In the genomic region with DNA sequence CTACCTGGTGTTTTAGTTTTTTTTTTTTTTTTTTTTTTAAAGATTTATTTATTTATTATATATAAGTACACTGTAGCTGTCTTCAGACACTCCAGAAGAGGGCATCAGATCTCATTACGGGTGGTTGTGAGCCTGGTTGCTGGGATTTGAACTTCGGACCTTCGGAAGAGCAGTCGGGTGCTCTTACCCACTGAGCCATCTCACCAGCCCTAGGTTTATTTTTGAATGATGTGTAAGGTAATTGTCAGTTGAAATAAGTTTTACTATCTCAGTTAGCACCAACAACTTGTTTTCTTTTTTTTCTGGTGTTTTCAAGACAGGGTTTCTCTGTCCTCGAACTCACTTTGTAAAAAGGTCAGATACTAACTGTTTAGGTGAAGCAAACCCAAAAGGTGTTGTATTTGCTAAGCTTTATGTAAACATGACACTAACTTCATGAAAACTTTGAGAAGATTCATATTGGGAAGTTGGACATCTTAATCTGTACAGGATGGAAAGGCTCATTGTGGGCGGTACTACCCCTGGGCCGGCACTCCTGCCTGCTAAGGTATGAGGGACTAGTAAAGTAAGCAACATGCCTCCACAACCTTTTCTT, we compare ENCODE assay signal across 7 mouse cellular contexts. TPM values are rescaled to one million over a fixed set of nuclear protein-coding genes. Genes with fewer than 3 reads are reported as not detected.
DNase-seq lines count a peak whose midpoint lies in the region; ATAC-seq and TF ChIP-seq lines count a peak whose summit lies in the region.

No protein-coding gene starts in this region.

- peaks cover 10% of the 10 kb centered on the region for H3K4me1 ChIP-seq in heart, embryonic 13.5 days
- peaks cover 3% of the 10 kb centered on the region; the same call in 1 of the 2 replicates for H3K4me1 ChIP-seq in limb, embryonic 12.5 days (replicated peaks)
- H3K4me1 ChIP-seq in midbrain, postnatal 0 days (ENCODE audit: insufficient read depth, low read length): no peaks in the 10 kb centered on the region

- H3K27ac ChIP-seq in heart, embryonic 13.5 days (replicated peaks): peak overlapping the region; percentile 52
- H3K27ac ChIP-seq in limb, embryonic 12.5 days: peak overlapping the region; percentile 8; the same call in 1 of the 2 replicates
- no peak overlapping the region for H3K27ac ChIP-seq in midbrain, postnatal 0 days (ENCODE audit: low read depth, low read length)

- H3K4me3 ChIP-seq in heart, embryonic 13.5 days: no peak overlapping the region
- H3K4me3 ChIP-seq in limb, embryonic 12.5 days (replicated peaks): no peak overlapping the region
- H3K4me3 ChIP-seq in midbrain, postnatal 0 days (ENCODE audit: low read depth, low read length): no peak overlapping the region

- 5% methylated on average over 7 of the region's 7 CpGs for WGBS in heart, embryonic 13.5 days
- 9% methylated on average over 7 of the region's 7 CpGs for WGBS in limb, embryonic 12.5 days
- WGBS in midbrain, postnatal 0 days: 11% methylated on average over 7 of the region's 7 CpGs

- peak overlapping the region; percentile 87; the same call in 1 of the 2 replicates for H3K4me2 ChIP-seq in heart, embryonic 13.5 days
- no peak overlapping the region for H3K4me2 ChIP-seq in limb, embryonic 12.5 days
- no peak overlapping the region for H3K4me2 ChIP-seq in midbrain, postnatal 0 days (ENCODE audit: low read depth, low read length, poor library complexity, severe bottlenecking)

- ATAC-seq in heart, embryonic 13.5 days (ENCODE audit: extremely low read depth, insufficient number of reproducible peaks, low FRiP score, low TSS enrichment): no peak
- ATAC-seq in limb, embryonic 12.5 days (ENCODE audit: insufficient number of reproducible peaks, insufficient read depth, low FRiP score, low TSS enrichment, low read depth): peak; percentile 73
- ATAC-seq in midbrain, postnatal 0 days (ENCODE audit: low FRiP score): peak; percentile 62

- H3K9me3 ChIP-seq in heart, embryonic 13.5 days: no peaks in the 10 kb centered on the region
- H3K9me3 ChIP-seq in limb, embryonic 12.5 days: no peaks in the 10 kb centered on the region
- no peaks in the 10 kb centered on the region for H3K9me3 ChIP-seq in midbrain, postnatal 0 days (ENCODE audit: low read length)

- DNase-seq in left cerebral cortex, postnatal 25 days (ENCODE audit: low spot score in 2 of 2): peak; percentile 15 to 46
- no peak for DNase-seq in left cerebral cortex, postnatal 36 days (ENCODE audit: low spot score in 2 of 2)
- DNase-seq in c-Kit-negative CD71-positive TER-119-positive erythroid progenitor cells, embryonic 14.5 days (ENCODE audit: low read depth, low spot score): peak; percentile 25
- DNase-seq in midbrain, postnatal 0 days (ENCODE audit: low spot score): no peak
- DNase-seq in gastrocnemius, postnatal 36 days: no peak

- no peaks in the 10 kb centered on the region for H3K27me3 ChIP-seq in heart, embryonic 13.5 days (replicated peaks)
- H3K27me3 ChIP-seq in limb, embryonic 12.5 days: no peaks in the 10 kb centered on the region
- no peaks in the 10 kb centered on the region for H3K27me3 ChIP-seq in midbrain, postnatal 0 days (ENCODE audit: insufficient read depth, low read length)

- H3K9ac ChIP-seq in heart, embryonic 13.5 days: no peak overlapping the region
- H3K9ac ChIP-seq in limb, embryonic 12.5 days (replicated peaks): no peak overlapping the region
- H3K9ac ChIP-seq in midbrain, postnatal 0 days (replicated peaks; ENCODE audit: low read length, poor library complexity, severe bottlenecking): no peak overlapping the region

- peaks cover 7% of the 10 kb centered on the region for H3K36me3 ChIP-seq in heart, embryonic 13.5 days
- H3K36me3 ChIP-seq in limb, embryonic 12.5 days: peaks cover 10% of the 10 kb centered on the region; the same call in 1 of the 2 replicates
- H3K36me3 ChIP-seq in midbrain, postnatal 0 days (ENCODE audit: insufficient read depth, low read length): peaks cover 6% of the 10 kb centered on the region; the same call in 1 of the 2 replicates

- TF ChIP-seq CTCF in midbrain, postnatal 0 days (IDR thresholded peaks at IDR 0.05): 0 out of 2 replicates have a peak, but pooled peaks have one; percentile 32

- intact Hi-C loops in left cerebral cortex, postnatal 25 days (cut with DNase I): loop anchor here (10.0 kb wide), 1 partner anchor 48 kb away; no protein-coding TSS in a partner anchor
- intact Hi-C loops in left cerebral cortex, postnatal 36 days (cut with DNase I): loop anchor here (10.0 kb wide), 1 partner anchor 48 kb away; no protein-coding TSS in a partner anchor
- intact Hi-C loops in gastrocnemius, postnatal 36 days (cut with DNase I): loop anchor here (5.0 kb wide), 1 partner anchor 45 kb away; no protein-coding TSS in a partner anchor

RNA-seq across cellular contexts. Expression of gene Eapp, which starts 1.4 kb away (rescaled TPM):
- total RNA-seq in left cerebral cortex, postnatal 25 days (2021): 10 to 100 TPM; 37.0 to 41.3 TPM
- 10 to 100 TPM; 37.9 to 41.0 TPM for total RNA-seq in left cerebral cortex, postnatal 36 days (2021)
- polyA plus RNA-seq in heart, embryonic 13.5 days (2015; fragmentation: Nextera tagmentation; extraction: Ambion mirVana): 45.5 and 49.4 TPM in 2 replicates
- 63.0 and 73.3 TPM in 2 replicates for polyA plus RNA-seq in limb, embryonic 12.5 days (2016; fragmentation: Nextera tagmentation; extraction: Ambion mirVana)
- 24.3 and 32.9 TPM in 2 replicates for total RNA-seq in midbrain, postnatal 0 days (2014; rRNA removed)
- 89.8 and 104 TPM in 2 replicates for polyA plus RNA-seq in midbrain, postnatal 0 days (2015; fragmentation: Nextera tagmentation; extraction: Ambion mirVana)
- 10 to 100 TPM; 16.7 to 20.3 TPM for total RNA-seq in gastrocnemius, postnatal 36 days (2021)

RNA-seq across cellular contexts. Expression of gene Sptssa, which starts 40.7 kb away (rescaled TPM):
- total RNA-seq in left cerebral cortex, postnatal 25 days (2021): 10 to 100 TPM; 24.8 to 25.5 TPM
- total RNA-seq in left cerebral cortex, postnatal 36 days (2021): 10 to 100 TPM; 20.2 to 22.8 TPM
- polyA plus RNA-seq in heart, embryonic 13.5 days (2015; fragmentation: Nextera tagmentation; extraction: Ambion mirVana): 125 and 133 TPM in 2 replicates
- polyA plus RNA-seq in limb, embryonic 12.5 days (2016; fragmentation: Nextera tagmentation; extraction: Ambion mirVana): 200 and 201 TPM in 2 replicates
- total RNA-seq in midbrain, postnatal 0 days (2014; rRNA removed): 63.0 and 79.1 TPM in 2 replicates
- 200 and 206 TPM in 2 replicates for polyA plus RNA-seq in midbrain, postnatal 0 days (2015; fragmentation: Nextera tagmentation; extraction: Ambion mirVana)
- total RNA-seq in gastrocnemius, postnatal 36 days (2021): 10 to 100 TPM; 14.8 to 16.9 TPM

Comparison
In these comparisons a context has a peak if more than half of its experiments do, and no peak if none do; other contexts are left out.
1. DNase-seq: peak in left cerebral cortex, postnatal 25 days (2 of 2) and c-Kit-negative CD71-positive TER-119-positive erythroid progenitor cells, embryonic 14.5 days (single experiment); none in left cerebral cortex, postnatal 36 days (0 of 2), midbrain, postnatal 0 days (single experiment) and gastrocnemius, postnatal 36 days (0 of 2).